In the genomic region with DNA sequence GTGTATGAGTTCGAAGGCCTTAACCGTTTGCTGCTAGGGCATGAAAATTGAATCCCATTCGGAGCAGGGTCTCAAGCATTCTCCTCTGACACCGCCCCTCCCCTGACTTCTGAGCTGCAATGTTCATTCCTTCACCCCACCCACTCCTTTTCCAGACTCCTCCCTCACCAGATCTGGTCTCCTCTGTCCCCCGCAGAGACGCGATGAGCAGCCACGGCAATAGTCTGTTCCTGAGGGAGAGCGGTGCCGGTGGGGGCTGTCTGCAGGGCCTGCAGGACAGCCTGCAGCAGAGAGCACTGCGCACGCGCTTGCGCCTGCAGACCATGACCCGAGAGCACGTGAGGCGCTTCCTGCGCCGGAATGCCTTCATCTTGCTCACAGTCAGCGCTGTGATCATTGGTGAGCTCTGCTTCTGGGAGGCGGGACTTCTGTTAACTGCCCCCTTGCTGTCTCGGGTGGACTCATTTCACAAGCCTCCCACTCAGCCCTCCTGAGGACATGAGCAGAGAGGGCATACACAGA, we compare ENCODE assay signal across 8 mouse cellular contexts. TPM values are rescaled to one million over a fixed set of nuclear protein-coding genes. Genes with fewer than 3 reads are reported as not detected.
DNase-seq lines count a peak whose midpoint lies in the region; ATAC-seq lines count a peak whose summit lies in the region.

No protein-coding gene starts in this region.

- peak overlapping the region; percentile 77 for H3K4me2 ChIP-seq in embryonic facial prominence, embryonic 15.5 days (replicated peaks)

- no peaks in the 10 kb centered on the region for H3K36me3 ChIP-seq in embryonic facial prominence, embryonic 15.5 days
- H3K36me3 ChIP-seq in midbrain, embryonic 10.5 days = no peaks in the 10 kb centered on the region

- H3K9me3 ChIP-seq in embryonic facial prominence, embryonic 15.5 days (replicated peaks) = no peaks in the 10 kb centered on the region
- H3K9me3 ChIP-seq in midbrain, embryonic 10.5 days (replicated peaks) = no peaks in the 10 kb centered on the region

- peak overlapping the region; percentile 50 for H3K4me3 ChIP-seq in embryonic facial prominence, embryonic 15.5 days (replicated peaks)
- H3K4me3 ChIP-seq in midbrain, embryonic 10.5 days = peak overlapping the region; percentile 57

- intact Hi-C loops in left cerebral cortex, postnatal 25 days (cut with DNase I) = loop anchor here (10.0 kb wide), 1 partner anchor 307 kb away; the partner anchor contains the start of gene 2610008E11Rik

- H3K9ac ChIP-seq in embryonic facial prominence, embryonic 15.5 days = peak overlapping the region; percentile 39; the same call in 1 of the 2 replicates

- 0 out of 2 replicates have a peak, but pooled peaks cover 2% of the 10 kb centered on the region for H3K4me1 ChIP-seq in embryonic facial prominence, embryonic 15.5 days
- H3K4me1 ChIP-seq in midbrain, embryonic 10.5 days = peaks cover 13% of the 10 kb centered on the region

- peak; percentile 80 for DNase-seq in brain, embryonic 18.5 days (ENCODE audit: low read depth, low spot score)
- DNase-seq in heart, adult 8-10 months (ENCODE audit: low spot score) = peak; percentile 38
- peak; percentile 49 for DNase-seq in kidney, adult 18-20 months
- DNase-seq in left cerebral cortex, postnatal 25 days (ENCODE audit: low spot score in 2 of 2) = peak; percentile 89 to 97
- peak; percentile 81 for DNase-seq in midbrain, embryonic 10.5 days (ENCODE audit: low spot score)
- DNase-seq in skeletal muscle tissue, adult 2 months (ENCODE audit: low read depth, low spot score) = peak; percentile 75
- DNase-seq in natural killer cell, adult 2 months (ENCODE audit: low spot score in 2 of 2) = no peak

- ATAC-seq in embryonic facial prominence, embryonic 15.5 days (ENCODE audit: insufficient number of reproducible peaks, low FRiP score, low TSS enrichment, low read depth) = peak; percentile 88

- whole genome bisulfite sequencing in embryonic facial prominence, embryonic 15.5 days = 3% methylated on average over 22 of the region's 22 CpGs
- WGBS in midbrain, embryonic 10.5 days = 8% methylated on average over 22 of the region's 22 CpGs

- H3K27ac ChIP-seq in embryonic facial prominence, embryonic 15.5 days (replicated peaks) = peak overlapping the region; percentile 68
- H3K27ac ChIP-seq in midbrain, embryonic 10.5 days (replicated peaks) = peak overlapping the region; percentile 86

- H3K27me3 ChIP-seq in embryonic facial prominence, embryonic 15.5 days = no peaks in the 10 kb centered on the region
- no peaks in the 10 kb centered on the region for H3K27me3 ChIP-seq in midbrain, embryonic 10.5 days (ENCODE audit: low read depth, poor library complexity, severe bottlenecking)

RNA-seq across cellular contexts. Expression of gene Slc1a6, which starts 7.3 kb away (rescaled TPM):
- polyA plus RNA-seq in embryonic facial prominence, embryonic 15.5 days (2015; fragmentation: Nextera tagmentation; extraction: Ambion mirVana) = 0.97 and 1.2 TPM in 2 replicates
- not detected for total RNA-seq in heart, adult 8-10 months (2022)
- 10 to 100 TPM; 10.8 to 12.5 TPM for total RNA-seq in left cerebral cortex, postnatal 25 days (2021)
- 1.7 and 2.0 TPM in 2 replicates for polyA plus RNA-seq in midbrain, embryonic 10.5 days (2016; fragmentation: Nextera tagmentation; extraction: Ambion mirVana)

RNA-seq across cellular contexts. Expression of gene Ccdc105, which starts 34.8 kb away (rescaled TPM):
- 0.15 TPM in 1 of 2 replicates, not detected in the other for polyA plus RNA-seq in embryonic facial prominence, embryonic 15.5 days (2015; fragmentation: Nextera tagmentation; extraction: Ambion mirVana)
- not detected for total RNA-seq in heart, adult 8-10 months (2022)
- total RNA-seq in left cerebral cortex, postnatal 25 days (2021) = under 1 TPM; 0.41 to 0.57 TPM
- polyA plus RNA-seq in midbrain, embryonic 10.5 days (2016; fragmentation: Nextera tagmentation; extraction: Ambion mirVana) = not detected in 2 replicates

Comparison
In these comparisons a context has a peak if more than half of its experiments do, and no peak if none do; other contexts are left out.
1. DNase-seq: peak in brain, embryonic 18.5 days (single experiment), heart, adult 8-10 months (single experiment), kidney, adult 18-20 months (single experiment), left cerebral cortex, postnatal 25 days (2 of 2), midbrain, embryonic 10.5 days (single experiment) and skeletal muscle tissue, adult 2 months (single experiment); none in natural killer cell, adult 2 months (0 of 2).
2. RNA of gene Slc1a6, which starts 7.3 kb away (total RNA-seq): 10.8 to 12.5 TPM in left cerebral cortex, postnatal 25 days; not detected in heart, adult 8-10 months; every median in the first group is over 10 times any median in the second.